Mouse (Mus musculus) limb, embryonic 11.5 days (tissue): ENCODE measurements at regions not wholly inside any gene's neighbourhood (a gene's known extent, or its start where the extent isn't known, plus 50 kb on each side); places are given as distances from the start of the nearest gene placed in this dataset.

Source experiments
- ATAC-seq: fragments of 200-750 bp; cut with Nextera tagmentation; 2 replicates; pipeline ENCODE4 v1.8.0; 2017; ENCODE audit warnings: low read depth; ENCODE audit not compliant: insufficient number of reproducible peaks, low FRiP score, low TSS enrichment
- DNase-seq: peaks from one replicate; pipeline ENCODE4 v3.0.0-alpha.2; 2015; ENCODE audit warnings: low spot score
- H3K27ac ChIP-seq: fragments of 300-500 bp; sonication (generic); replicated peaks from 2 replicates; pipeline ENCODE4 v1.5.1; 2014; ENCODE audit warnings: low read depth, mild to moderate bottlenecking, low read length
- H3K27me3 ChIP-seq: fragments of 300-500 bp; sonication (generic); 2 replicates; pipeline ENCODE4 v1.6.1; 2014; ENCODE audit warnings: mild to moderate bottlenecking, low read length, mixed read lengths; ENCODE audit not compliant: control insufficient read depth, insufficient read depth
- H3K36me3 ChIP-seq: fragments of 300-500 bp; sonication (generic); 2 replicates; pipeline ENCODE4 v1.6.1; 2014; ENCODE audit warnings: mild to moderate bottlenecking, low read length, moderate library complexity, mixed read lengths; ENCODE audit not compliant: control insufficient read depth, insufficient read depth
- H3K4me1 ChIP-seq: fragments of 300-500 bp; sonication (generic); 2 replicates; pipeline ENCODE4 v1.6.1; 2014; ENCODE audit warnings: low read length, mixed read lengths; ENCODE audit not compliant: control insufficient read depth, insufficient read depth
- H3K4me2 ChIP-seq: fragments of 300-500 bp; sonication (generic); 2 replicates; pipeline ENCODE4 v1.6.1; 2014; ENCODE audit warnings: low read depth, mild to moderate bottlenecking, moderate library complexity; ENCODE audit not compliant: severe bottlenecking
- H3K4me3 ChIP-seq: fragments of 300-500 bp; sonication (generic); 2 replicates; pipeline ENCODE4 v1.5.1; 2014; ENCODE audit warnings: low read depth, low read length
- H3K9ac ChIP-seq: fragments of 300-500 bp; sonication (generic); 2 replicates; pipeline ENCODE4 v1.6.1; 2014; ENCODE audit warnings: mild to moderate bottlenecking, low read length
- H3K9me3 ChIP-seq: fragments of 300-500 bp; sonication (generic); 2 replicates; pipeline ENCODE4 v1.6.1; 2016; ENCODE audit warnings: low read length; ENCODE audit not compliant: control insufficient read depth
- WGBS: fragments of 180-500 bp; shearing (Covaris S2); extraction: QIAGEN DNeasy Blood & Tissue Kit; methylation state at CpG from one replicate; pipeline ENCODE4 v1.1.7; 2014; 5-methylcytosine and 5-hydroxymethylcytosine counted together

DNA sequence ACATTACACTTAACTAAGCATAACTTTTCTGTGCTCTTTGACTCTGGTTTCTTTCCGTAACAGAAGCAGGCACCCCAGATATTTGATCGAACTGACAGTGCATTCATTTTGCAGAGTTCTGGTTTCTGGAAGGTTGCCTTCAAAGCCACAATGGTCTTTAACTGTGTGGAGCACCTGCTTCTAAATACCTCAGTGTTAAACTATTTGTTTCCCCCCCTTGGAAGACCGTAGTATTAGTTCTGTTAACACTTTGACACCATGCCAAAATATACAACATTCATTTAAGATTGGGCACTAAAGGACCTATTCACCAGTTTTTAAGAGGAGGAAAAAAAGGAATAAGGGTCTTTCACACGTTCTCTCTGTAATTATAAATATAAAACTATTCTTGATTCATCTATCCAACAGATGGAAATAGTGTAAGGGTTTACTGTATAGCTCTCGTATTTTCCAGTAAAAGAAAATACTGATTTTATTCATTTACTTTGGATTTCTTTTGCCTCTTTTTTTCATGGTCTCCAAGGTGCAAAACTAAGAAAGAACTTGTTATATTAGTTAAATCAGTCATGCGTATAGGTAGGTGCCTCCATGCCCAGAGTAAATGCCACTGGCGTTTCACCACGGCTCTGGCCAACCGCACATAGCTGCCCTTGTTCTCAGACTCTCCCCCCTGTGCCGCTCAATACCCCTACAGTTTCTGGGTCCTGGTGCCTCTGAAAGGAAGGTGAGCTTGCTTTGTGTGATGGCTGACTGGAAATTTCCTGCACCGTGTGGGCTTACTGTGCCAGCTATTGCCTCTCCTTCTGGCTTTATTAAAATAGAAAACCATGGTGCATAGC lies 391.2 kb downstream of the Etnk1 start:
- no peaks in the 10 kb centered on the region for H3K36me3 ChIP-seq
- no peak overlapping the region for H3K4me2 ChIP-seq
- no peaks in the 10 kb centered on the region for H3K27me3 ChIP-seq
- no peak overlapping the region for H3K9ac ChIP-seq
- no peak for DNase-seq
- H3K9me3 ChIP-seq, result no peaks in the 10 kb centered on the region
- no peak for ATAC-seq
- H3K4me1 ChIP-seq, result no peaks in the 10 kb centered on the region
- 83% methylated on average over 11 of the region's 11 CpGs for WGBS
- peak overlapping the region; percentile 36; the same call in 1 of the 2 replicates for H3K27ac ChIP-seq
- no peak overlapping the region for H3K4me3 ChIP-seq

- ATAC-seq (no peak), DNase-seq (no peak)
- no peak overlapping the region for H3K4me3 ChIP-seq
- no peaks in the 10 kb centered on the region for H3K27me3 ChIP-seq
- 50% methylated on average over 4 of the region's 4 CpGs for WGBS
- no peaks in the 10 kb centered on the region for H3K9me3 ChIP-seq
- no peak overlapping the region for H3K4me2 ChIP-seq
- H3K4me1 ChIP-seq, result no peaks in the 10 kb centered on the region
- H3K36me3 ChIP-seq, result no peaks in the 10 kb centered on the region
- no peak overlapping the region for H3K9ac ChIP-seq
- no peak overlapping the region for H3K27ac ChIP-seq
Measured at GRCm38 (mm10) chr6:143559316-143559715, 392.3 kb downstream of the Etnk1 start.

GRCm38 (mm10) chr6:143561316-143562088 lies 394.5 kb downstream of the Etnk1 start:
- no peaks in the 10 kb centered on the region for H3K36me3 ChIP-seq
- no peak overlapping the region for H3K4me2 ChIP-seq
- no peak overlapping the region for H3K27ac ChIP-seq
- no peaks in the 10 kb centered on the region for H3K9me3 ChIP-seq
- H3K9ac ChIP-seq, result no peak overlapping the region
- no peaks in the 10 kb centered on the region for H3K27me3 ChIP-seq
- 74% methylated on average over 6 of the region's 6 CpGs for WGBS
- no peak overlapping the region for H3K4me3 ChIP-seq
- DNase-seq (no peak), ATAC-seq (no peak)
- H3K4me1 ChIP-seq, result no peaks in the 10 kb centered on the region

- no peak overlapping the region for H3K27ac ChIP-seq
- no peaks in the 10 kb centered on the region for H3K4me1 ChIP-seq
- H3K4me2 ChIP-seq, result no peak overlapping the region
- H3K4me3 ChIP-seq, result no peak overlapping the region
- no peak overlapping the region for H3K9ac ChIP-seq
- H3K36me3 ChIP-seq, result no peaks in the 10 kb centered on the region
- 74% methylated on average over 24 of the region's 24 CpGs for WGBS
- no peaks in the 10 kb centered on the region for H3K9me3 ChIP-seq
- DNase-seq (peak; percentile 42), ATAC-seq (no peak)
- no peaks in the 10 kb centered on the region for H3K27me3 ChIP-seq
Measured at GRCm38 (mm10) chr6:143571356-143572115, 404.5 kb downstream of the Etnk1 start.

DNA sequence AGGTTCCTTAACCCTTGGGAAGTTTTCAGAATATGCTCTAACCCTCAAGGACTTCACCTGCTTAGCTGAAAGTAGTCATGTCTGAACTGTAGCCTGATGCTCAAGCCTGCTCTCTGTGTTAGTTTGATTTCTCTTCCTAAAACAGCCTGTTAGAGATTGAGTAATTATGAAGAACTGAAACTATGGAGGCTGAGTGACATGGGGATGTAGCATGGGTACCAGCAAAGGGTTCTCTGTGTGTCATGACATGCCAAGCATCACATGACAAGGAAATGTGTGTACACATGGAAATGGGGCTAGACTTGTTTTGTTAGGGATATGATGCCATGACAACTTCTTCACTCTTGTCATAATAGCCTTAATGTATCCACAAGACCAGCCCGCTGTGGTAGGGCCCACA lies 412.2 kb downstream of the Etnk1 start:
- no peak for ATAC-seq
- H3K4me2 ChIP-seq, result no peak overlapping the region

GRCm38 (mm10) chr6:143589666-143590065 lies 422.6 kb downstream of the Etnk1 start:
- Histone ChIP-seq H3K4me3 (no peak overlapping the region), H3K36me3 (no peaks in the 10 kb centered on the region), H3K27ac (no peak overlapping the region), H3K9ac (no peak overlapping the region), H3K9me3 (no peaks in the 10 kb centered on the region), H3K4me1 (no peaks in the 10 kb centered on the region), H3K27me3 (no peaks in the 10 kb centered on the region), H3K4me2 (no peak overlapping the region)
- DNase-seq (no peak), ATAC-seq (no peak)
- 79% methylated on average over 1 of the region's 1 CpGs for WGBS

More for the DNA sequence above, 412.2 kb downstream of the Etnk1 start:
- no peaks in the 10 kb centered on the region for H3K27me3 ChIP-seq
- H3K9ac ChIP-seq, result no peak overlapping the region
- H3K27ac ChIP-seq, result no peak overlapping the region
- 95% methylated on average over 1 of the region's 1 CpGs for WGBS
- H3K4me1 ChIP-seq, result no peaks in the 10 kb centered on the region
- H3K4me3 ChIP-seq, result no peak overlapping the region
- no peaks in the 10 kb centered on the region for H3K9me3 ChIP-seq
- no peak for DNase-seq
- no peaks in the 10 kb centered on the region for H3K36me3 ChIP-seq

DNA sequence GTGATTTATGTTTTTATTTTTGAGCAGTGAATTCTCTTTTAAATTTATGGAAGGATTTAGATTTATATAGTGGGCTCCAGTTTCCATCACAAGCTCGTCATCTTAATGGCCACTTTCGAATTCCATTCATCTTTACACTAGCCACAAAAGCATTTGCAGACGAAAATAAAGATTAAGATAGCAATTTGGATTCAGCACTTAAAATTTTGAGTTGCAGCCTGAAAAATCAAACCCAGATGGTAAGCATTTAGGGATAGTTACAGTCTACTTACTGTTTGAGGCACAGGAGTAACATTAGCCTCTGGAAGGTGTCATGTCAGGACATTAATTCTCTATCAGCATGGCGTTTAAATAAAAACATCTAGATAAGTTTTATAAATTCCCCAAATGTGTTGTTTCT lies 423.2 kb downstream of the Etnk1 start:
- WGBS, result 58% methylated on average over 4 of the region's 4 CpGs
- DNase-seq (no peak), ATAC-seq (no peak)

GRCm38 (mm10) chr6:143592490-143592889 lies 425.5 kb downstream of the Etnk1 start:
- WGBS, result 83% methylated on average over 3 of the region's 3 CpGs
- no peaks in the 10 kb centered on the region for H3K27me3 ChIP-seq
- H3K27ac ChIP-seq, result no peak overlapping the region
- H3K4me1 ChIP-seq, result no peaks in the 10 kb centered on the region
- no peaks in the 10 kb centered on the region for H3K9me3 ChIP-seq
- no peak overlapping the region for H3K4me2 ChIP-seq
- no peaks in the 10 kb centered on the region for H3K36me3 ChIP-seq
- H3K9ac ChIP-seq, result no peak overlapping the region
- H3K4me3 ChIP-seq, result no peak overlapping the region
- no peak for ATAC-seq
- no peak for DNase-seq

More for the DNA sequence above, 423.2 kb downstream of the Etnk1 start:
- H3K4me1 ChIP-seq, result no peaks in the 10 kb centered on the region
- H3K36me3 ChIP-seq, result no peaks in the 10 kb centered on the region
- no peaks in the 10 kb centered on the region for H3K27me3 ChIP-seq
- no peaks in the 10 kb centered on the region for H3K9me3 ChIP-seq
- H3K4me2 ChIP-seq, result no peak overlapping the region
- no peak overlapping the region for H3K4me3 ChIP-seq
- no peak overlapping the region for H3K27ac ChIP-seq
- H3K9ac ChIP-seq, result no peak overlapping the region
